Mouse (Mus musculus) heart, postnatal 25 days (tissue): Measurements from ENCODE around the gene Pdgfa. TPM values are rescaled to one million over a fixed set of nuclear protein-coding genes. Genes with fewer than 3 reads are reported as not detected.

ENCODE experiments used
- DNase-seq: peaks from one replicate; pipeline ENCODE4 v3.0.0; 2022; ENCODE audit warnings: low spot score
- intact Hi-C: fragments of 180-260 bp; cut with DNase I; formaldehyde crosslinking; loops from one replicate; pipeline ENCODE4 v1.15.1; 2025
- total RNA-seq, 2 experiments: library from RNA; stranded (reverse); gene quantifications; 2 replicates each; pipeline ENCODE4 v1.2.3; 2021

The Pdgfa gene
- total RNA-seq, 2 experiments from 2014 or later = 23.3 to 27.2 TPM

- intact Hi-C loops = no loop called here
- no peak for DNase-seq
Observed at GRCm38 (mm10) chr5:138966033-138966724, 31.0 kb downstream of the Pdgfa start.

- DNase-seq = no peak
- intact Hi-C loops = no loop called here
Observed at GRCm38 (mm10) chr5:138965590-138965989, 31.6 kb downstream of the Pdgfa start.

- intact Hi-C loops = no loop called here
- DNase-seq = no peak
Observed at GRCm38 (mm10) chr5:138956427-138956833, 40.7 kb downstream of the Pdgfa start.

- DNase-seq = no peak
- intact Hi-C loops = no loop called here
Observed at GRCm38 (mm10) chr5:138953986-138954385, 43.2 kb downstream of the Pdgfa start.

- intact Hi-C loops = no loop called here
- DNase-seq = no peak
Observed at GRCm38 (mm10) chr5:138952969-138953368, 44.2 kb downstream of the Pdgfa start.

GRCm38 (mm10) chr5:138951305-138951704 is 45.9 kb downstream of the Pdgfa start:
- DNase-seq = no peak

GRCm38 (mm10) chr5:138949165-138949564 is 48.0 kb downstream of the Pdgfa start:
- intact Hi-C loops = no loop called here
- no peak for DNase-seq

More at GRCm38 (mm10) chr5:138951305-138951704, 45.9 kb downstream of the Pdgfa start:
- intact Hi-C loops = no loop called here

- peak; percentile 33 for DNase-seq
- intact Hi-C loops = no loop called here
Observed at GRCm38 (mm10) chr5:138948031-138948980, 48.9 kb downstream of the Pdgfa start.

- intact Hi-C loops = no loop called here
- no peak for DNase-seq
Observed at GRCm38 (mm10) chr5:138947487-138947886, 49.7 kb downstream of the Pdgfa start.

- no peak for DNase-seq
- intact Hi-C loops = no loop called here
Observed at GRCm38 (mm10) chr5:138946931-138947330, 50.2 kb downstream of the Pdgfa start.

- intact Hi-C loops = no loop called here
- DNase-seq = no peak
Observed at GRCm38 (mm10) chr5:138945011-138945410, 52.2 kb downstream of the Pdgfa start.

GRCm38 (mm10) chr5:138944551-138944950 is 52.6 kb downstream of the Pdgfa start:
- no peak for DNase-seq
- intact Hi-C loops = no loop called here

GRCm38 (mm10) chr5:138941842-138942241 is 55.3 kb downstream of the Pdgfa start:
- DNase-seq = no peak
- intact Hi-C loops = no loop called here

- no peak for DNase-seq
- intact Hi-C loops = no loop called here
Observed at GRCm38 (mm10) chr5:138940576-138940975, 56.6 kb downstream of the Pdgfa start.

- DNase-seq = no peak
- intact Hi-C loops = no loop called here
Observed at GRCm38 (mm10) chr5:138938572-138939163, 58.5 kb downstream of the Pdgfa start.

GRCm38 (mm10) chr5:138936399-138937089 is 60.6 kb downstream of the Pdgfa start:
- no peak for DNase-seq
- intact Hi-C loops = no loop called here

GRCm38 (mm10) chr5:138934540-138934939 is 62.6 kb downstream of the Pdgfa start:
- intact Hi-C loops = loop anchor here (5.0 kb wide), 1 partner anchor 77 kb away; no protein-coding TSS in a partner anchor
- no peak for DNase-seq

- intact Hi-C loops = loop anchor here (5.0 kb wide), 1 partner anchor 75 kb away; no protein-coding TSS in a partner anchor
- no peak for DNase-seq
Observed at GRCm38 (mm10) chr5:138932460-138933432, 64.4 kb downstream of the Pdgfa start.

GRCm38 (mm10) chr5:138931836-138932235 is 65.3 kb downstream of the Pdgfa start:
- intact Hi-C loops = loop anchor here (5.0 kb wide), 1 partner anchor 75 kb away; no protein-coding TSS in a partner anchor
- no peak for DNase-seq
